Mouse (Mus musculus) layer of hippocampus, adult 2 months (tissue): ENCODE measurements at regions not wholly inside any gene's neighbourhood (a gene's known extent, or its start where the extent isn't known, plus 50 kb on each side); places are given as distances from the start of the nearest gene placed in this dataset.

Experiments
- DNase-seq, 2 experiments: peaks; one replicate each; pipeline ENCODE4 v3.0.0; 2022; ENCODE audit warnings: low spot score in 2 of 2
- H3K27ac ChIP-seq: fragments of 200-600 bp; 2 replicates; pipeline ENCODE4 v1.8.1; 2022
- H3K4me3 ChIP-seq: fragments of 200-600 bp; 2 replicates; pipeline ENCODE4 v1.8.1; 2022; ENCODE audit warnings: mild to moderate bottlenecking
- CTCF ChIP-seq: fragments of 200-600 bp; conservative IDR thresholded peaks from 2 replicates; pipeline ENCODE4 v1.8.1; 2022; ENCODE audit warnings: antibody characterized with exemption, mild to moderate bottlenecking, moderate library complexity

- TF ChIP-seq CTCF, result no peak
- no peak for DNase-seq
- H3K27ac ChIP-seq, result peak overlapping the region; percentile 84
- H3K4me3 ChIP-seq, result no peak overlapping the region
Measured at GRCm38 (mm10) chr15:60692718-60693597, 160.6 kb downstream of the Fam84b start.

- H3K27ac ChIP-seq, result peak overlapping the region; percentile 84
- no peak overlapping the region for H3K4me3 ChIP-seq
- TF ChIP-seq CTCF, result no peak
- no peak for DNase-seq
Measured at GRCm38 (mm10) chr15:60692149-60692548, 161.4 kb downstream of the Fam84b start.

GRCm38 (mm10) chr15:60677397-60677796 is 176.2 kb downstream of the Fam84b start:
- TF ChIP-seq CTCF, result no peak
- H3K27ac ChIP-seq, result no peak overlapping the region

GRCm38 (mm10) chr15:60657572-60657971 is 196.0 kb downstream of the Fam84b start:
- peak; percentile 12 to 24 for DNase-seq
- Histone ChIP-seq H3K27ac (peak overlapping the region; percentile 53; the same call in 1 of the 2 replicates), H3K4me3 (no peak overlapping the region)
- TF ChIP-seq CTCF, result no peak

More at GRCm38 (mm10) chr15:60677397-60677796, 176.2 kb downstream of the Fam84b start:
- no peak for DNase-seq
- no peak overlapping the region for H3K4me3 ChIP-seq

GRCm38 (mm10) chr15:60655113-60655512 is 198.5 kb downstream of the Fam84b start:
- no peak for TF ChIP-seq CTCF
- DNase-seq, result no peak
- H3K27ac ChIP-seq, result no peak overlapping the region
- no peak overlapping the region for H3K4me3 ChIP-seq

GRCm38 (mm10) chr15:60649252-60649651 is 204.3 kb downstream of the Fam84b start:
- no peak overlapping the region for H3K4me3 ChIP-seq
- no peak for TF ChIP-seq CTCF
- no peak overlapping the region for H3K27ac ChIP-seq
- DNase-seq, result no peak

- DNase-seq, result no peak
- no peak overlapping the region for H3K4me3 ChIP-seq
- TF ChIP-seq CTCF, result no peak
- no peak overlapping the region for H3K27ac ChIP-seq
Measured at GRCm38 (mm10) chr15:60641770-60642169, 211.8 kb downstream of the Fam84b start.

GRCm38 (mm10) chr15:60633457-60633850 is 220.1 kb downstream of the Fam84b start:
- Histone ChIP-seq H3K4me3 (no peak overlapping the region), H3K27ac (no peak overlapping the region)
- TF ChIP-seq CTCF, result no peak
- no peak for DNase-seq

- no peak overlapping the region for H3K27ac ChIP-seq
- no peak for TF ChIP-seq CTCF
- no peak overlapping the region for H3K4me3 ChIP-seq
- DNase-seq, result no peak
Measured at GRCm38 (mm10) chr15:60632789-60633456, 220.7 kb downstream of the Fam84b start.

- no peak overlapping the region for H3K4me3 ChIP-seq
- peak in 1 of 2 experiments; percentile 29 for DNase-seq
- no peak for TF ChIP-seq CTCF
- no peak overlapping the region for H3K27ac ChIP-seq
Measured at GRCm38 (mm10) chr15:60630756-60631402, 222.7 kb downstream of the Fam84b start.

GRCm38 (mm10) chr15:60618801-60619200 is 234.8 kb downstream of the Fam84b start:
- no peak overlapping the region for H3K27ac ChIP-seq
- DNase-seq, result no peak
- H3K4me3 ChIP-seq, result no peak overlapping the region
- no peak for TF ChIP-seq CTCF

GRCm38 (mm10) chr15:60617371-60617770 is 236.2 kb downstream of the Fam84b start:
- Histone ChIP-seq H3K27ac (no peak overlapping the region), H3K4me3 (no peak overlapping the region)
- TF ChIP-seq CTCF, result no peak
- DNase-seq, result no peak

GRCm38 (mm10) chr15:60601885-60602284 is 251.7 kb downstream of the Fam84b start:
- no peak overlapping the region for H3K27ac ChIP-seq
- no peak for TF ChIP-seq CTCF
- H3K4me3 ChIP-seq, result no peak overlapping the region
- no peak for DNase-seq
